Mouse (Mus musculus) limb, embryonic 15.5 days (tissue): ENCODE results near the gene Lrrc4. TPM values are rescaled to one million over a fixed set of nuclear protein-coding genes. Genes with fewer than 3 reads are reported as not detected.

Source experiments
- ATAC-seq: fragments of 200-750 bp; cut with Nextera tagmentation; 2 replicates; pipeline ENCODE4 v1.8.0; 2017; ENCODE audit warnings: low read depth, moderate TSS enrichment; ENCODE audit not compliant: insufficient number of reproducible peaks, low FRiP score, low TSS enrichment
- H3K27ac ChIP-seq: fragments of 300-500 bp; sonication (generic); 2 replicates; pipeline ENCODE4 v1.5.1; 2015; ENCODE audit warnings: moderate library complexity, mild to moderate bottlenecking, inconsistent platforms
- H3K27me3 ChIP-seq: fragments of 300-500 bp; sonication (generic); 2 replicates; pipeline ENCODE4 v1.6.1; 2015; ENCODE audit warnings: inconsistent platforms
- H3K36me3 ChIP-seq: fragments of 300-500 bp; sonication (generic); 2 replicates; pipeline ENCODE4 v1.6.1; 2015; ENCODE audit warnings: inconsistent platforms
- H3K4me1 ChIP-seq: fragments of 300-500 bp; sonication (generic); 2 replicates; pipeline ENCODE4 v1.6.1; 2015; ENCODE audit warnings: inconsistent platforms
- H3K4me2 ChIP-seq: fragments of 300-500 bp; sonication (generic); 2 replicates; pipeline ENCODE4 v1.6.1; 2015; ENCODE audit warnings: mild to moderate bottlenecking, inconsistent platforms
- H3K4me3 ChIP-seq: fragments of 300-500 bp; sonication (generic); 2 replicates; pipeline ENCODE4 v1.5.1; 2015; ENCODE audit warnings: mild to moderate bottlenecking, inconsistent platforms
- H3K9ac ChIP-seq: fragments of 300-500 bp; sonication (generic); 2 replicates; pipeline ENCODE4 v1.6.1; 2015; ENCODE audit warnings: inconsistent platforms
- H3K9me3 ChIP-seq: fragments of 300-500 bp; sonication (generic); 2 replicates; pipeline ENCODE4 v1.6.1; 2016; ENCODE audit warnings: inconsistent platforms
- WGBS: fragments of 180-500 bp; shearing (Covaris S2); methylation state at CpG from one replicate; pipeline ENCODE4 v1.1.7; 2015; 5-methylcytosine and 5-hydroxymethylcytosine counted together
- polyA plus RNA-seq: library from polyadenylated mRNA; unstranded; fragments of >200 nt; fragmentation: Nextera tagmentation; extraction: Ambion mirVana; gene quantifications from 2 replicates; pipeline ENCODE4 v1.2.1, GENCODE M21; 2015

The Lrrc4 gene
- polyA plus RNA-seq, 1 experiment from 2014 or later = 0.56 TPM

- H3K9ac ChIP-seq = no peak overlapping the region
- no peak overlapping the region for H3K4me3 ChIP-seq
- WGBS = 48% methylated on average over 3 of the region's 3 CpGs
- H3K4me1 ChIP-seq = peaks cover 11% of the 10 kb centered on the region
- H3K27me3 ChIP-seq = no peaks in the 10 kb centered on the region
- no peak for ATAC-seq
- no peak overlapping the region for H3K4me2 ChIP-seq
- 0 out of 2 replicates have a peak, but pooled peaks cover 5% of the 10 kb centered on the region for H3K36me3 ChIP-seq
- no peaks in the 10 kb centered on the region for H3K9me3 ChIP-seq
- H3K27ac ChIP-seq = no peak overlapping the region
Measured at GRCm38 (mm10) chr6:28618299-28618698, 213.2 kb downstream of the Lrrc4 start.

- WGBS = 41% methylated on average over 3 of the region's 3 CpGs
- H3K4me2 ChIP-seq = no peak overlapping the region
- H3K27me3 ChIP-seq = no peaks in the 10 kb centered on the region
- H3K4me1 ChIP-seq = peaks cover 11% of the 10 kb centered on the region
- no peak overlapping the region for H3K27ac ChIP-seq
- H3K9me3 ChIP-seq = no peaks in the 10 kb centered on the region
- no peak for ATAC-seq
- no peaks in the 10 kb centered on the region for H3K36me3 ChIP-seq
- no peak overlapping the region for H3K4me3 ChIP-seq
- no peak overlapping the region for H3K9ac ChIP-seq
Measured at GRCm38 (mm10) chr6:28615966-28616365, 215.6 kb downstream of the Lrrc4 start.

GRCm38 (mm10) chr6:28615408-28615807, 216.1 kb downstream of the Lrrc4 start:
- Histone ChIP-seq H3K27ac (no peak overlapping the region), H3K9ac (no peak overlapping the region), H3K27me3 (no peaks in the 10 kb centered on the region), H3K4me3 (no peak overlapping the region), H3K9me3 (no peaks in the 10 kb centered on the region), H3K4me2 (no peak overlapping the region), H3K36me3 (no peaks in the 10 kb centered on the region), H3K4me1 (peaks cover 11% of the 10 kb centered on the region)
- no peak for ATAC-seq
- WGBS = 83% methylated on average over 3 of the region's 3 CpGs

GRCm38 (mm10) chr6:28614856-28615255, 216.7 kb downstream of the Lrrc4 start:
- no peaks in the 10 kb centered on the region for H3K27me3 ChIP-seq
- no peak for ATAC-seq
- no peaks in the 10 kb centered on the region for H3K9me3 ChIP-seq
- no peak overlapping the region for H3K27ac ChIP-seq
- H3K36me3 ChIP-seq = no peaks in the 10 kb centered on the region
- 89% methylated on average over 4 of the region's 4 CpGs for WGBS
- H3K9ac ChIP-seq = no peak overlapping the region
- H3K4me1 ChIP-seq = peaks cover 11% of the 10 kb centered on the region
- H3K4me3 ChIP-seq = no peak overlapping the region
- H3K4me2 ChIP-seq = no peak overlapping the region

- Histone ChIP-seq H3K27ac (no peak overlapping the region), H3K9me3 (no peaks in the 10 kb centered on the region), H3K4me1 (peaks cover 7% of the 10 kb centered on the region), H3K36me3 (no peaks in the 10 kb centered on the region), H3K9ac (no peak overlapping the region), H3K4me2 (no peak overlapping the region), H3K27me3 (no peaks in the 10 kb centered on the region), H3K4me3 (no peak overlapping the region)
- no peak for ATAC-seq
- WGBS = 55% methylated on average over 4 of the region's 4 CpGs
Measured at GRCm38 (mm10) chr6:28613441-28613840, 218.1 kb downstream of the Lrrc4 start.

Other genes with a start within 250 kb of the Lrrc4 start
- not detected in 2 replicates for gene Lep, start 228.5 kb upstream of the Lrrc4 start, polyA plus RNA-seq